Mouse (Mus musculus): Measurements from ENCODE around the gene Map4k4. TPM values are rescaled to one million over a fixed set of nuclear protein-coding genes. Genes with fewer than 3 reads are reported as not detected.

Gene Map4k4
- polyA plus RNA-seq, 1 experiment, result 147 TPM

DNA sequence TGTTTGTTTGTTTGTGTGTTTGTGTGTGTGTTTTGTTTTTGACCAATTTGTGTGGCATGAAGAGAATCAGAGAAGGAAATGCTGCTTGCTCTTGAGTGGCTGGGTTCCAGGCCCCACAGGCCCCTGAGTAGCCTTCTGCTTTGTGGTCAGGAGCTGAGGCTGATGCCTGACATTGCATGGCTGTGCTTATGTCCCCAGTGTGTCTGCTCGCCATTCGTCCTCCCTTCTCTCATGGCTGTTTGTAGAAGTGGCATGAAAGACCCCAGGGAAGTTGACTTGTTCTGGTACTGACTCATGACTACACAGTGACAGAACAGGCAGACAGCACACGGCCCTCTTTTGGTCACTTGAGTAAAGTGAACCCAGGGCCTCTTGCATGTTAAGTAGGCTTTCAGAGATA is 123.0 kb downstream of the Map4k4 start:
- Histone ChIP-seq H3K36me3 (ENCODE audit: control insufficient read depth, insufficient read depth) (peaks cover 65% of the 10 kb centered on the region), H3K79me2 (ENCODE audit: control insufficient read depth, insufficient read depth) (no peaks in the 10 kb centered on the region), H3ac (ENCODE audit: control insufficient read depth, insufficient read length) (no peak overlapping the region), H3K4me2 (ENCODE audit: low read depth) (no peak overlapping the region), H3K4me3 (no peak overlapping the region), H3K27me3 (ENCODE audit: control insufficient read depth, insufficient read depth, insufficient read length) (no peaks in the 10 kb centered on the region)
- no peak for TF ChIP-seq MYOD1 (IDR thresholded peaks at IDR 0.05; ENCODE audit: control insufficient read depth in 1 of 3, insufficient read length in 2 of 3, low read depth in 2 of 3)
- TF ChIP-seq POLR2A (IDR thresholded peaks at IDR 0.05; ENCODE audit: insufficient read length, low read depth), result no peak
- TF ChIP-seq POLR2AphosphoS2 (IDR thresholded peaks at IDR 0.05; ENCODE audit: insufficient read length, low read depth), result no peak
- TF ChIP-seq TCF12 (IDR thresholded peaks at IDR 0.05; ENCODE audit: insufficient read depth, poor library complexity, severe bottlenecking), result no peak
- TF ChIP-seq TCF3 (IDR thresholded peaks at IDR 0.05; ENCODE audit: insufficient read length, low read depth), result no peak
- TF ChIP-seq REST (IDR thresholded peaks at IDR 0.05; ENCODE audit: insufficient read depth, insufficient read length), result no peak
- TF ChIP-seq MYOG (IDR thresholded peaks at IDR 0.05; ENCODE audit: control insufficient read depth in 1 of 3, insufficient read depth in 1 of 3, insufficient read length in 2 of 3, low read depth in 2 of 3), result no peak

DNA sequence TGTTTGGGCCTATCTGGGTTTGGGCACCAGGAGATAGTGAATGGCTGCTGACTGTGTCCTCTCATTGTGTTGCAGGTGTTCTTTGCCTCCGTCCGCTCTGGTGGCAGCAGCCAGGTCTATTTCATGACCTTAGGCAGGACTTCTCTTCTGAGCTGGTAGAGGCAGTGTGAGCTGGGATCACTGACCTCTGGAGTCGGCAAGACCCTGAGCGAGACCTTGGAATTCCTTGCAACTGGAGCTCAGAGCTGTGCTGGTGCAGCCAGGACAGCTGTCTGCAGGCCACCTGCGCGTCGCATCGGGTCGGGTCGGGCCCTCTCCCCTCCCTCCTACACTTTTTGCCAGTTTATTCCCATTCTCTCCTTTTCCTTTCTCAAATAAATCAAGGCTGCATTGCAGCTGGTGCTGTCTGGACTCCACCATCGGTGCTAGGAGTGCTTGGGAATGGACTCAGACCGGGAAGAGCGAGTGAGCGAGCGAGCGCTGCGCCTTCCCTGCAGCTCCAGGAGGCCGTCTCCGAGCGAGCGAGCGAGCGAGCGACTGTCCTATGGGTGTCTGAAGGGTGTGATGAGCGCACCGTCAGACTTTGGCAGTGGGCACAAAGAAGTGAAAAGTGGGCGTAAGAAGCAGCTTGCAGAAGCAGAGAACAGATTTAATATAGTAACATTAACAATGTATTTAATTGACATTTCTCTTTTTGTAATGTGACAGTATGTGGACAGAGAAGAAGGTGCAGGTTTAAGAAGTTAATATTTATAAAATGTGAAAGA is 124.0 kb downstream of the Map4k4 start:
- H3K27me3 ChIP-seq (ENCODE audit: control insufficient read depth, insufficient read depth, insufficient read length), result no peaks in the 10 kb centered on the region
- H3K36me3 ChIP-seq (ENCODE audit: control insufficient read depth, insufficient read depth), result peaks cover 57% of the 10 kb centered on the region
- no peak overlapping the region for H3K4me3 ChIP-seq
- H3K4me2 ChIP-seq (ENCODE audit: low read depth), result no peak overlapping the region
- TF ChIP-seq SRF (IDR thresholded peaks at IDR 0.05; ENCODE audit: control insufficient read depth, insufficient read length, low read depth), result no peak
- TF ChIP-seq POLR2A (IDR thresholded peaks at IDR 0.05; ENCODE audit: insufficient read length, low read depth), result peak; percentile 28
- TF ChIP-seq TCF12 (IDR thresholded peaks at IDR 0.05; ENCODE audit: insufficient read depth, poor library complexity, severe bottlenecking), result no peak
- no peak overlapping the region for H3ac ChIP-seq (ENCODE audit: control insufficient read depth, insufficient read length)
- no peaks in the 10 kb centered on the region for H3K79me2 ChIP-seq (ENCODE audit: control insufficient read depth, insufficient read depth)

DNA sequence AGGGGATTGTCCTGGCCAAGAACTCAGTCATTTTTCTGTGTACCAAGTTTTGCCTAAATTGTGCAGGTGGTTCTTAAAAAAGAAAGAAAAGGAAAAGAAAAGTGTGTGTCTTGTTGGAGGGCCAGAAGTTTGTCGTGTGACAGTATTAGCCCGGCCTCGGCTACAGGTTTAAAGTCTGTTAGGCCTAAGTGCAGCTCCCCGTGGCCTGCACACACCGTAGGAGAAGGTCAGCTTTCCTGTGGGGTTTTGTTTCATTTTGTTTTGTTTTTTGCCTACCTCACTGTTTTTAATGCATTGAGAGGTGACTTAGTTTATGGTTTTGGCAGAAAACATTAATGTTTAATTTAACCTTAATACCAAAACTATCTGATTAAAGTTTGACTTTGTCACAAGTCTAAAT is 124.7 kb downstream of the Map4k4 start:
- H3K4me2 ChIP-seq (ENCODE audit: low read depth), result no peak overlapping the region
- H3K27me3 ChIP-seq (ENCODE audit: control insufficient read depth, insufficient read depth, insufficient read length), result no peaks in the 10 kb centered on the region
- H3K79me2 ChIP-seq (ENCODE audit: control insufficient read depth, insufficient read depth), result no peaks in the 10 kb centered on the region
- peaks cover 50% of the 10 kb centered on the region for H3K36me3 ChIP-seq (ENCODE audit: control insufficient read depth, insufficient read depth)
- H3K4me3 ChIP-seq, result no peak overlapping the region
- no peak for TF ChIP-seq E2F4 (IDR thresholded peaks at IDR 0.05; ENCODE audit: insufficient read depth)
- TF ChIP-seq TCF12 (IDR thresholded peaks at IDR 0.05; ENCODE audit: insufficient read depth, poor library complexity, severe bottlenecking), result no peak
- TF ChIP-seq SRF (IDR thresholded peaks at IDR 0.05; ENCODE audit: control insufficient read depth, insufficient read length, low read depth), result no peak
- TF ChIP-seq MYOD1 (IDR thresholded peaks at IDR 0.05; ENCODE audit: control insufficient read depth in 1 of 3, insufficient read length in 2 of 3, low read depth in 2 of 3), result no peak
- no peak for TF ChIP-seq REST (IDR thresholded peaks at IDR 0.05; ENCODE audit: insufficient read depth, insufficient read length)
- TF ChIP-seq MAX (IDR thresholded peaks at IDR 0.05; ENCODE audit: low read depth), result no peak
- no peak for TF ChIP-seq MYOG (IDR thresholded peaks at IDR 0.05; ENCODE audit: control insufficient read depth in 1 of 3, insufficient read depth in 1 of 3, insufficient read length in 2 of 3, low read depth in 2 of 3)
- no peak for TF ChIP-seq POLR2A (IDR thresholded peaks at IDR 0.05; ENCODE audit: insufficient read length, low read depth)
- no peak for TF ChIP-seq TCF3 (IDR thresholded peaks at IDR 0.05; ENCODE audit: insufficient read length, low read depth)
- TF ChIP-seq USF1 (IDR thresholded peaks at IDR 0.05; ENCODE audit: low read depth), result no peak
- no peak overlapping the region for H3ac ChIP-seq (ENCODE audit: control insufficient read depth, insufficient read length)

DNA sequence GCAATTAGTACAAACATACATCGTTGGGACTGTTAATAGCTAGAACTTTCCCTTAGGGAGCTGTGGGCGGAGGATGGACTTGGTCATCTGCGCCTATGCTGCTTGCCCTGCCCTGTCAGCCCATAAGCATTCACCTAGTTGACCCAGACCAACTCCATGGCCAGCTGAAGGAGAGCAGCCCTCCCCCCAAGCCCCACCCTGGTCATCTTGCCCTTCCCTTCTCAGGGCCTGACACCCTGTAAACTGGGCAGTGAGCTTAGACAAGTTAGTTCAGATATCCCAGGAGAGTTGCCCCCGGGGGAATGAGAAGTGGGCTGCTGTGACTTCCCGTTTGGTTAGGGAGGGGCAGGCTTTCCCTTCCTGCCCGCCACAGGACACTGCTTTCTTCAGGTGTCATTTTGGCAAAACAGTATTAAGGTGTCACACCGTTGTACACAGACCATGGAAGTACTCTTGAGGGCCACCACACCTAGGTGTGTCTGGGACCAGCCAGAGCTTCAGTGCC is 126.5 kb downstream of the Map4k4 start:
- TF ChIP-seq MYOD1 (IDR thresholded peaks at IDR 0.05; ENCODE audit: control insufficient read depth in 1 of 3, insufficient read length in 2 of 3, low read depth in 2 of 3) (no peak), TCF12 (IDR thresholded peaks at IDR 0.05; ENCODE audit: insufficient read depth, poor library complexity, severe bottlenecking) (no peak), SRF (IDR thresholded peaks at IDR 0.05; ENCODE audit: control insufficient read depth, insufficient read length, low read depth) (no peak), POLR2AphosphoS2 (IDR thresholded peaks at IDR 0.05; ENCODE audit: insufficient read length, low read depth) (peak; percentile 6)
- no peaks in the 10 kb centered on the region for H3K79me2 ChIP-seq (ENCODE audit: control insufficient read depth, insufficient read depth)
- peaks cover 41% of the 10 kb centered on the region for H3K36me3 ChIP-seq (ENCODE audit: control insufficient read depth, insufficient read depth)
- H3K4me3 ChIP-seq, result no peak overlapping the region
- no peaks in the 10 kb centered on the region for H3K27me3 ChIP-seq (ENCODE audit: control insufficient read depth, insufficient read depth, insufficient read length)
- no peak overlapping the region for H3ac ChIP-seq (ENCODE audit: control insufficient read depth, insufficient read length)
- no peak overlapping the region for H3K4me2 ChIP-seq (ENCODE audit: low read depth)

DNA sequence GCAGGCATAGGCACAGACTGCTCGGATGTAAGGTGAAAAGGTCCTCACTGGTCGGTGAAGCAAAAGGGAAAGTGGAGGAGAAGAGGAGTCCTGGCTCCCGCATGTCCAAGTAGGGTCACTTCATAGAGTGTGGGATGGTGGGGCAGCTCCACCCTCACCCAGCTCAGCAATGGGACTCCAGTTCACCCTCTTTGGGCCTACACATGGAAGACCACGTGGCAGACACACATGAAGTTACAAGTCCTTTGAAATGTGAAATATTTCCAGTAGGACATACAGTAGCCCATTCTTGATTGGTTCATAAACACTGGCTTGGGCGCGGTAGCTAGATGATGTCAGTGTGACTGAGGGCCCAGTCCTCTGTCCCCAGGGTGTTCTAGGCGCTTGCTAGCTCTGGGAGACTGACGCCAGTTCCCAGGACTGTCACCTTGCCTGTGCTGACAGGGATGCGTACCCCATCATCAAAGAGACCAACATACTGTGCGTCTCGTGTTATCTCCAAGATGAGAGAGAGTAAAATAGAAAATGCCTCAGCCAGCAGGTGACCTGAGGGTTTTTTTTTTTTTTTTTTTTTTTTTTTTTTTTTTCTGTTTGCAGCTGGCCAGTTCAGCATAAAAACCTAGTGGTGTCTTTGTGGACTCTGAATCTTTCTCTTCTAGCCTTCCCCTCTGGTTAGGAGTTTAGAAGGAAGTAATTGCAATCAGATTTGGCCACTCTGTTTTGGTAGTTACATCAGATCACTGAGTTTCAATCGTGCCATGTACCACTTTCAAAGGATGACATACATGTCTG is 127.7 kb downstream of the Map4k4 start:
- no peak for TF ChIP-seq REST (IDR thresholded peaks at IDR 0.05; ENCODE audit: insufficient read depth, insufficient read length)
- TF ChIP-seq SRF (IDR thresholded peaks at IDR 0.05; ENCODE audit: control insufficient read depth, insufficient read length, low read depth), result no peak
- peak; percentile 72 for TF ChIP-seq POLR2AphosphoS2 (IDR thresholded peaks at IDR 0.05; ENCODE audit: insufficient read length, low read depth)
- H3K36me3 ChIP-seq (ENCODE audit: control insufficient read depth, insufficient read depth), result peaks cover 29% of the 10 kb centered on the region
- H3K4me2 ChIP-seq (ENCODE audit: low read depth), result no peak overlapping the region
- no peak overlapping the region for H3K4me3 ChIP-seq
- H3K27me3 ChIP-seq (ENCODE audit: control insufficient read depth, insufficient read depth, insufficient read length), result no peaks in the 10 kb centered on the region
- no peaks in the 10 kb centered on the region for H3K79me2 ChIP-seq (ENCODE audit: control insufficient read depth, insufficient read depth)
- no peak overlapping the region for H3ac ChIP-seq (ENCODE audit: control insufficient read depth, insufficient read length)
